8 mouse cellular contexts compared by ENCODE assay signal in genomic region chr3:108401692-108402527, GRCm38 (mm10). TPM values are rescaled to one million over a fixed set of nuclear protein-coding genes. Genes with fewer than 3 reads are reported as not detected.
DNase-seq lines count a peak whose midpoint lies in the region; ATAC-seq and TF ChIP-seq lines count a peak whose summit lies in the region.

No protein-coding gene starts in this region.

- H3K9ac ChIP-seq in heart, embryonic 12.5 days, result 0 out of 2 replicates have a peak overlapping the region, but pooled peaks have one; percentile 11
- peak overlapping the region; percentile 31; the same call in 1 of the 2 replicates for H3K9ac ChIP-seq in kidney, embryonic 16.5 days (replicated peaks; ENCODE audit: low read length)
- no peak overlapping the region for H3K9ac ChIP-seq in liver, embryonic 12.5 days
- no peak overlapping the region for H3K9ac ChIP-seq in stomach, embryonic 14.5 days (replicated peaks; ENCODE audit: low read depth, low read length)

- 32% methylated on average over 22 of the region's 22 CpGs for WGBS in heart, embryonic 12.5 days
- 40% methylated on average over 22 of the region's 22 CpGs for whole genome bisulfite sequencing in kidney, embryonic 16.5 days
- 31% methylated on average over 22 of the region's 22 CpGs for WGBS in liver, embryonic 12.5 days (ENCODE audit: insufficient replicate concordance)
- WGBS in stomach, embryonic 14.5 days, result 33% methylated on average over 22 of the region's 22 CpGs

- peak; percentile 98 for DNase-seq in brain, adult 2 months (ENCODE audit: low read depth, low spot score)
- peak; percentile 83 to 94 for DNase-seq in natural killer cell, adult 2 months (ENCODE audit: low spot score in 2 of 2)

- no peaks in the 10 kb centered on the region for H3K79me3 ChIP-seq in C2C12 (ENCODE audit: low read depth)

- no peaks in the 10 kb centered on the region for H3K4me1 ChIP-seq in heart, embryonic 12.5 days (replicated peaks)
- H3K4me1 ChIP-seq in kidney, embryonic 16.5 days (ENCODE audit: insufficient read depth, low read length), result peaks cover 25% of the 10 kb centered on the region
- H3K4me1 ChIP-seq in liver, embryonic 12.5 days, result 0 out of 2 replicates have a peak, but pooled peaks cover 3% of the 10 kb centered on the region
- H3K4me1 ChIP-seq in stomach, embryonic 14.5 days (ENCODE audit: control insufficient read depth, insufficient read depth, low read length), result 0 out of 2 replicates have a peak, but pooled peaks cover 3% of the 10 kb centered on the region

- H3K36me3 ChIP-seq in C2C12 (ENCODE audit: control insufficient read depth, insufficient read depth), result no peaks in the 10 kb centered on the region
- H3K36me3 ChIP-seq in heart, embryonic 12.5 days, result no peaks in the 10 kb centered on the region; the same call in 1 of the 2 replicates
- H3K36me3 ChIP-seq in kidney, embryonic 16.5 days (ENCODE audit: insufficient read depth, low read length), result peaks cover 47% of the 10 kb centered on the region
- H3K36me3 ChIP-seq in liver, embryonic 12.5 days, result no peaks in the 10 kb centered on the region
- peaks cover 7% of the 10 kb centered on the region for H3K36me3 ChIP-seq in stomach, embryonic 14.5 days (ENCODE audit: control insufficient read depth, insufficient read depth, low read length)

- H3ac ChIP-seq in C2C12 (ENCODE audit: control insufficient read depth, insufficient read length, low read depth), result no peak overlapping the region

- no peak overlapping the region for H3K4me3 ChIP-seq in C2C12 (ENCODE audit: insufficient read depth, poor library complexity, severe bottlenecking)
- no peak overlapping the region for H3K4me3 ChIP-seq in heart, embryonic 12.5 days
- H3K4me3 ChIP-seq in kidney, embryonic 16.5 days (ENCODE audit: low read length), result 0 out of 2 replicates have a peak overlapping the region, but pooled peaks have one; percentile 10
- no peak overlapping the region for H3K4me3 ChIP-seq in liver, embryonic 12.5 days
- no peak overlapping the region for H3K4me3 ChIP-seq in stomach, embryonic 14.5 days (ENCODE audit: low read depth, low read length)

- H3K4me2 ChIP-seq in heart, embryonic 12.5 days, result peak overlapping the region; percentile 38
- H3K4me2 ChIP-seq in kidney, embryonic 16.5 days (replicated peaks; ENCODE audit: low read depth, low read length), result peak overlapping the region; percentile 36
- H3K4me2 ChIP-seq in liver, embryonic 12.5 days, result peak overlapping the region; percentile 34
- peak overlapping the region; percentile 8; the same call in 1 of the 2 replicates for H3K4me2 ChIP-seq in stomach, embryonic 14.5 days (replicated peaks; ENCODE audit: low read depth, low read length)

- H3K9me3 ChIP-seq in heart, embryonic 12.5 days (replicated peaks), result no peaks in the 10 kb centered on the region
- no peaks in the 10 kb centered on the region for H3K9me3 ChIP-seq in kidney, embryonic 16.5 days (ENCODE audit: low read length)
- H3K9me3 ChIP-seq in liver, embryonic 12.5 days (replicated peaks), result no peaks in the 10 kb centered on the region
- no peaks in the 10 kb centered on the region for H3K9me3 ChIP-seq in stomach, embryonic 14.5 days (ENCODE audit: control insufficient read depth, low read depth, low read length)

- no peak overlapping the region for H3K27ac ChIP-seq in heart, embryonic 12.5 days (ENCODE audit: poor library complexity, severe bottlenecking)
- no peak overlapping the region for H3K27ac ChIP-seq in kidney, embryonic 16.5 days (ENCODE audit: low read length)
- no peak overlapping the region for H3K27ac ChIP-seq in liver, embryonic 12.5 days
- peak overlapping the region; percentile 53; the same call in 1 of the 2 replicates for H3K27ac ChIP-seq in stomach, embryonic 14.5 days (ENCODE audit: low read length)

- peaks cover 89% of the 10 kb centered on the region for H3K27me3 ChIP-seq in C2C12 (ENCODE audit: control insufficient read depth, insufficient read depth, insufficient read length)
- peaks cover 46% of the 10 kb centered on the region for H3K27me3 ChIP-seq in heart, embryonic 12.5 days (replicated peaks)
- no peaks in the 10 kb centered on the region for H3K27me3 ChIP-seq in kidney, embryonic 16.5 days (ENCODE audit: insufficient read depth, low read length)
- peaks cover 55% of the 10 kb centered on the region for H3K27me3 ChIP-seq in liver, embryonic 12.5 days (replicated peaks)
- H3K27me3 ChIP-seq in stomach, embryonic 14.5 days (ENCODE audit: control insufficient read depth, insufficient read depth, low read length), result no peaks in the 10 kb centered on the region

- peak; percentile 71 for ATAC-seq in erythroid progenitor cell, adult 5-6 weeks (replicated peaks; ENCODE audit: low FRiP score, poor library complexity, severe bottlenecking)
- peak; percentile 79 for ATAC-seq in heart, embryonic 12.5 days (ENCODE audit: insufficient number of reproducible peaks, low FRiP score)
- ATAC-seq in kidney, embryonic 16.5 days (ENCODE audit: low FRiP score, low TSS enrichment), result peak; percentile 93
- ATAC-seq in liver, embryonic 12.5 days, result peak; percentile 65
- peak; percentile 92 for ATAC-seq in stomach, embryonic 14.5 days (ENCODE audit: insufficient number of reproducible peaks, insufficient read depth, low FRiP score, low read depth)

- peak; percentile 95 for TF ChIP-seq CTCF in C2C12 (IDR thresholded peaks at IDR 0.05; ENCODE audit: control insufficient read depth, insufficient read depth, insufficient read length)

- H3K79me2 ChIP-seq in C2C12 (ENCODE audit: control insufficient read depth, insufficient read depth), result no peaks in the 10 kb centered on the region

TF ChIP-seq in C2C12, 6 proteins besides CTCF, POLR2A, EP300 and RAD21:
- TF ChIP-seq MAX (IDR thresholded peaks at IDR 0.05) (peak; percentile 92), USF1 (IDR thresholded peaks at IDR 0.05; ENCODE audit: low read depth) (peak; percentile 65), CEBPB (IDR thresholded peaks at IDR 0.05; ENCODE audit: low read depth) (no peak)

RNA-seq across cellular contexts. Expression of gene Celsr2, which starts 13.4 kb away (rescaled TPM):
- polyA plus RNA-seq in C2C12 (2012; fragmentation: generic; extraction: Trizol), result not detected
- total RNA-seq in erythroid progenitor cell, adult 5-6 weeks (2015; ENCODE audit: low replicate concordance), result 0.84 and 1.1 TPM in 2 replicates
- total RNA-seq in erythroid progenitor cell, adult 5-6 weeks (2017; ENCODE audit: low replicate concordance), result 1.0 TPM in 1 of 2 replicates, not detected in the other
- 2.3 and 3.6 TPM in 2 replicates for polyA plus RNA-seq in heart, embryonic 12.5 days (2016; fragmentation: Nextera tagmentation; extraction: Ambion mirVana)
- polyA plus RNA-seq in kidney, embryonic 16.5 days (2015; fragmentation: Nextera tagmentation; extraction: Ambion mirVana), result 21.7 and 22.1 TPM in 2 replicates
- polyA plus RNA-seq in liver, embryonic 12.5 days (2016; fragmentation: Nextera tagmentation; extraction: Ambion mirVana), result 0.49 and 0.93 TPM in 2 replicates
- 20.6 and 21.9 TPM in 2 replicates for polyA plus RNA-seq in stomach, embryonic 14.5 days (2014; fragmentation: Nextera tagmentation; extraction: Ambion mirVana)

RNA-seq across cellular contexts. Expression of gene Psrc1, which starts 18.3 kb away (rescaled TPM):
- polyA plus RNA-seq in C2C12 (2012; fragmentation: generic; extraction: Trizol), result 27.9 TPM
- total RNA-seq in erythroid progenitor cell, adult 5-6 weeks (2015; ENCODE audit: low replicate concordance), result 42.2 and 46.9 TPM in 2 replicates
- 58.9 and 59.7 TPM in 2 replicates for total RNA-seq in erythroid progenitor cell, adult 5-6 weeks (2017; ENCODE audit: low replicate concordance)
- polyA plus RNA-seq in heart, embryonic 12.5 days (2016; fragmentation: Nextera tagmentation; extraction: Ambion mirVana), result 26.4 and 27.3 TPM in 2 replicates
- 47.6 and 48.8 TPM in 2 replicates for polyA plus RNA-seq in kidney, embryonic 16.5 days (2015; fragmentation: Nextera tagmentation; extraction: Ambion mirVana)
- 20.2 and 21.2 TPM in 2 replicates for polyA plus RNA-seq in liver, embryonic 12.5 days (2016; fragmentation: Nextera tagmentation; extraction: Ambion mirVana)
- 39.3 and 44.4 TPM in 2 replicates for polyA plus RNA-seq in stomach, embryonic 14.5 days (2014; fragmentation: Nextera tagmentation; extraction: Ambion mirVana)

RNA-seq across cellular contexts. Expression of gene Mybphl, which starts 37.2 kb away (rescaled TPM):
- not detected for polyA plus RNA-seq in C2C12 (2012; fragmentation: generic; extraction: Trizol)
- total RNA-seq in erythroid progenitor cell, adult 5-6 weeks (2015; ENCODE audit: low replicate concordance), result not detected in 2 replicates
- total RNA-seq in erythroid progenitor cell, adult 5-6 weeks (2017; ENCODE audit: low replicate concordance), result not detected in 2 replicates
- 35.1 and 39.8 TPM in 2 replicates for polyA plus RNA-seq in heart, embryonic 12.5 days (2016; fragmentation: Nextera tagmentation; extraction: Ambion mirVana)
- 0.14 TPM in 1 of 2 replicates, not detected in the other for polyA plus RNA-seq in kidney, embryonic 16.5 days (2015; fragmentation: Nextera tagmentation; extraction: Ambion mirVana)
- polyA plus RNA-seq in liver, embryonic 12.5 days (2016; fragmentation: Nextera tagmentation; extraction: Ambion mirVana), result 0.19 TPM in 1 of 2 replicates, not detected in the other
- polyA plus RNA-seq in stomach, embryonic 14.5 days (2014; fragmentation: Nextera tagmentation; extraction: Ambion mirVana), result not detected in 2 replicates

RNA-seq across cellular contexts. Expression of gene Sars, which starts 43.1 kb away (rescaled TPM):
- 272 TPM for polyA plus RNA-seq in C2C12 (2012; fragmentation: generic; extraction: Trizol)
- 27.4 and 30.6 TPM in 2 replicates for total RNA-seq in erythroid progenitor cell, adult 5-6 weeks (2015; ENCODE audit: low replicate concordance)
- 107 and 211 TPM in 2 replicates for total RNA-seq in erythroid progenitor cell, adult 5-6 weeks (2017; ENCODE audit: low replicate concordance)
- polyA plus RNA-seq in heart, embryonic 12.5 days (2016; fragmentation: Nextera tagmentation; extraction: Ambion mirVana), result 95.8 and 98.1 TPM in 2 replicates
- polyA plus RNA-seq in kidney, embryonic 16.5 days (2015; fragmentation: Nextera tagmentation; extraction: Ambion mirVana), result 134 and 142 TPM in 2 replicates
- 132 and 134 TPM in 2 replicates for polyA plus RNA-seq in liver, embryonic 12.5 days (2016; fragmentation: Nextera tagmentation; extraction: Ambion mirVana)
- polyA plus RNA-seq in stomach, embryonic 14.5 days (2014; fragmentation: Nextera tagmentation; extraction: Ambion mirVana), result 115 and 129 TPM in 2 replicates

Comparison
In these comparisons a context has a peak if more than half of its experiments do, and no peak if none do; other contexts are left out.
1. H3K9ac ChIP-seq: peak in heart, embryonic 12.5 days (single experiment) and kidney, embryonic 16.5 days (single experiment); none in liver, embryonic 12.5 days (single experiment) and stomach, embryonic 14.5 days (single experiment).
2. RNA of gene Mybphl, which starts 37.2 kb away (polyA plus RNA-seq): 35.1 to 39.8 TPM in heart, embryonic 12.5 days; 0.19 TPM in liver, embryonic 12.5 days, not detected in stomach, embryonic 14.5 days, not detected in C2C12 (single experiment) and 0.14 TPM in kidney, embryonic 16.5 days; every median in the first group is over 10 times any median in the second.
3. Peak in every context shown above with its lines, with median percentiles within 50 percentile points of each other: ATAC-seq and H3K4me2 ChIP-seq.